Mouse (Mus musculus) MEL (cell line): ENCODE results near the gene Cdh13.

Experiments
- BHLHE40 ChIP-seq: IDR thresholded peaks from 2 replicates; pipeline ENCODE4 v1.6.1; 2012; ENCODE audit warnings: low read depth, mild to moderate bottlenecking, inconsistent platforms, low read length, improper control_type of control experiment, borderline replicate concordance
- CTCF ChIP-seq, 3 experiments: IDR thresholded peaks in 2 of 3; conservative IDR thresholded peaks in 1 of 3; 2 replicates each; pipeline ENCODE4 v1.5.1; 2011 to 2012; ENCODE audit warnings: low read length in 3 of 3, low read depth in 2 of 3, mild to moderate bottlenecking in 2 of 3, improper control_type of control experiment in 1 of 3, inconsistent platforms in 1 of 3, mixed read lengths in 1 of 3, moderate library complexity in 1 of 3; ENCODE audit not compliant: control insufficient read depth in 1 of 3, insufficient read depth in 1 of 3, poor library complexity in 1 of 3, severe bottlenecking in 1 of 3
- EP300 ChIP-seq, 2 experiments: IDR thresholded peaks; 2 replicates each; pipeline ENCODE4 v1.6.1; 2011; ENCODE audit warnings: improper control_type of control experiment in 2 of 2, low read length in 2 of 2, low read depth in 1 of 2, mild to moderate bottlenecking in 1 of 2
- GATA1 ChIP-seq: IDR thresholded peaks from 2 replicates; pipeline ENCODE4 v1.6.1; 2011; ENCODE audit warnings: low read depth, low read length, improper control_type of control experiment
- HCFC1 ChIP-seq: IDR thresholded peaks from 2 replicates; pipeline ENCODE4 v1.6.1; 2012; ENCODE audit warnings: low read depth, mild to moderate bottlenecking, inconsistent platforms, low read length, improper control_type of control experiment, moderate library complexity
- MAFK ChIP-seq: IDR thresholded peaks from 2 replicates; pipeline ENCODE4 v1.6.1; 2011; ENCODE audit warnings: low read depth, mild to moderate bottlenecking, low read length, improper control_type of control experiment, borderline replicate concordance
- MEF2A ChIP-seq: IDR thresholded peaks from 2 replicates; pipeline ENCODE4 v1.6.1; 2014; ENCODE audit warnings: low read depth, mild to moderate bottlenecking, inconsistent platforms, low read length, improper control_type of control experiment; ENCODE audit not compliant: poor library complexity, insufficient replicate concordance, severe bottlenecking; ENCODE audit errors: extremely low read depth
- POLR2A ChIP-seq, 2 experiments: IDR thresholded peaks; 2 replicates each; pipeline ENCODE4 v1.6.1; 2011 to 2012; ENCODE audit warnings: low read length in 2 of 2, mild to moderate bottlenecking in 2 of 2, control low read depth in 1 of 2, improper control_type of control experiment in 1 of 2, low read depth in 1 of 2, moderate library complexity in 1 of 2; ENCODE audit not compliant: control insufficient read depth in 1 of 2, insufficient read depth in 1 of 2, poor library complexity in 1 of 2
- SMC3 ChIP-seq: IDR thresholded peaks from 2 replicates; pipeline ENCODE4 v1.6.1; 2011; ENCODE audit warnings: low read depth, low read length, improper control_type of control experiment
- TAL1 ChIP-seq: IDR thresholded peaks from 2 replicates; pipeline ENCODE4 v1.6.1; 2012; ENCODE audit warnings: mild to moderate bottlenecking, inconsistent platforms, low read length, moderate library complexity, mixed read lengths
- UBTF ChIP-seq: IDR thresholded peaks from 2 replicates; pipeline ENCODE4 v1.6.1; 2012; ENCODE audit warnings: low read depth, mild to moderate bottlenecking, inconsistent platforms, low read length, improper control_type of control experiment, moderate library complexity, borderline replicate concordance; ENCODE audit not compliant: insufficient read depth

DNA sequence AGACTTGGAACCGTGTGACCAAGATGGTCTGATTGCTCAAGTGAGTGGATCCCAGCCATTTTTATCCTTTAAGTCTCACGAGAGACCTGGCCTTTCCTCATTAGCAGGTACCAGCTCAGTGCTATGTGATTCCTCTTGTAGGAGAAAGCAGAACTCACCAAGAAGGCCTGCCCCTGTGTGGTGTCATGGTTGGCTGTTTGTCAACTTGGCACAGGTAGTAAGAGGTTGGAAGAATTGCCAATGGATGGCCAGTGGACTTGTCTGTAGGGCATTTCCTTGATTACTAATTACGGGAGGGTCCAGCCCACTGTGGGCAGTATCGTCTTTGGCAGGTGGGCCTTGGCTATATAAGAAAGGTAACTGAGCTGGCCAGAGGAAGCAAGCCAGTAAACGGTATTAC, 281.7 kb downstream of the Cdh13 start:
- TF ChIP-seq POLR2A (IDR thresholded peaks at IDR 0.05; ENCODE audit: control insufficient read depth in 1 of 2, insufficient read depth in 1 of 2, low read depth in 1 of 2, low read length in 2 of 2, poor library complexity in 1 of 2) (no peak), CTCF (IDR thresholded peaks at IDR 0.05 in 2 of 3, conservative IDR thresholded peaks at IDR 0.05 in 1 of 3; ENCODE audit: control insufficient read depth in 1 of 3, insufficient read depth in 1 of 3, low read depth in 2 of 3, low read length in 3 of 3, poor library complexity in 1 of 3, severe bottlenecking in 1 of 3) (no peak), SMC3 (no peak), MEF2A (no peak), EP300 (IDR thresholded peaks at IDR 0.05; ENCODE audit: low read depth in 1 of 2, low read length in 2 of 2) (no peak), MAFK (no peak), GATA1 (no peak), HCFC1 (no peak), TAL1 (no peak), UBTF (no peak), BHLHE40 (no peak)
